Mouse (Mus musculus) cerebellum, postnatal 4 days (tissue): ENCODE measurements around the gene Dnmt3l.
"Not testable (repeated sequence)": the region's sequence is repeated elsewhere in the genome, so short reads cannot be mapped to it uniquely, and the experiment has no call there.

Experiments used
- DNase-seq, 2 experiments: peaks; one replicate each; pipeline ENCODE4 v3.0.0; 2022; ENCODE audit warnings: low spot score in 2 of 2, mixed read lengths in 1 of 2

Dnmt3l gene

DNA sequence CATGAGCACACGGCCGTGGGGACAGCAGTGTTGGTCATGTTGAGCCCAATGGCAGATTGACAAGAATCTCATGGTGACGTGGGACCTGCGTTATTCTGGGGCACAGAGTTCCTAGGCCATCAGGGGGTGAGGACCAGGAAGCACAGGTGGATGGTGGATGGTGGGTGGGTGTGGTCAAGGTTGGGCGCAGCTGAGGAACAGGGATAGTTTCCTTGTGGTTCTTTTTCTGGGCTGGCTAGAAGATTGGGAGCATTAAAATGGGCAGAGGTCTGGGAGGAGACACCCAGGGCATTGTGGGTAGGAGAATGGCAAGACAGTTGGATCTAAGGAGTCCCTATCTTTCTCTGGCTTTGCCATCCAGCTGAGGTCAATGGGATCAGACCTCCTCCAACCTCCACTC is at the start of gene Dnmt3l:
TSS of gene Dnmt3l (plus strand) at position 301 of the 400 bp plus-strand sequence.
- no peak for DNase-seq

GRCm38 (mm10) chr10:77995639-77996038 is 46.1 kb upstream of the Dnmt3l start:
- DNase-seq = no peak

DNA sequence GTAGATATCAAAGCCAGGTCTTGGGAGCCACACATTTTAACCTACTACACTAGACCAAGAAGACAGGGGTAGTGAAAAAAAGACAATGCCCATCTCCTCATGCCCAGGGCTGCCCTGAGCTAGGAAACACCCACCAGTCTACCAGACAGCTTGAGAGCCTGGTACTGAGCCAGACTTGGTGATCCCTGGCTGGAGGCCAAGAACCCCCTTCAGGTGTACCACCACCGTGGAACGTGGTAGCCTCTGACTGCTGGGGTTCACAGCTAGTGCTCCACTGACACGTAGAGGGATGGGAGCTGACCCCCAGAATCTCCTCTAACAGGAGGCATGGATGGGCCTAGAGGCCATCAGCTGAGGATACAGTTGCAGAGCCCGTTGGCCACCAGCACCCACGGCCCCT is 41.5 kb upstream of the Dnmt3l start:
- no peak for DNase-seq

DNA sequence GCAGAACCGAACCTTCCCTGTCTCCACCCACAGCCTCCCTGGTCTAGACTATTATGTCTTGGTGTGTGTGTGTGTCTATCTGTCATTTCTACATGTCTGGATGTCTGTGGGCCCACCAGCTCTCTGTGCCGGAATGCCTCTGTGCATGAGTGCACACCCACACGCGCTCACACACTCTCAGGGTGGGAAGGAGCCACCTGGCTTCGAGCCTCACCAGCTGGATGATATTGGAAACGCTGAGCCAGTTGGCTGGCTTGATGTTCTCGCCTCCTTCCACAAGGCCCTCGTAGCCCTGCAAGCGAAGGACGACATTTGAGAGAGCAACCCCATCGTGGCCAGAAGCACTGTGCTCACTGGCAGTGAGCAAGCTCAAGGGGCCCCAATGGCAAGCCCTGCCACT is 40.0 kb upstream of the Dnmt3l start:
- no peak for DNase-seq

DNA sequence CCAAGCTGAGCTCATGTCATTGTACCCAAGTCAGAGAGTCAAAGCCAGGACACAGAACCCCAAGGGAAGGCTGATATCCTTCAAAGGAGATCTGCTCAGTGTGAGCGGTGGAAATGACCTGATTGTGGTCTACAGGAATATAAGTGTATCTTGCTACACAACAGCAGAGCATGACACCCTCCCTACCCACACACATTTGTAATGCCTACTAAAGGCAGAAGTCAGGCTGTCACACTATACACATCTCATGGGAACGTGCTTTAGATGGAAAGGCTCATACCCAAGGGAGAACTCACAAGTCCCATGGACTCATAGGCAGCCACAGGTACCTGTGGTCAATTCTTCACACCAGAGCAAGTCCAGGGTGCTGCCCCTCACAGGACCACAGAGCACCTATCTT is 39.4 kb upstream of the Dnmt3l start:
- no peak for DNase-seq

DNA sequence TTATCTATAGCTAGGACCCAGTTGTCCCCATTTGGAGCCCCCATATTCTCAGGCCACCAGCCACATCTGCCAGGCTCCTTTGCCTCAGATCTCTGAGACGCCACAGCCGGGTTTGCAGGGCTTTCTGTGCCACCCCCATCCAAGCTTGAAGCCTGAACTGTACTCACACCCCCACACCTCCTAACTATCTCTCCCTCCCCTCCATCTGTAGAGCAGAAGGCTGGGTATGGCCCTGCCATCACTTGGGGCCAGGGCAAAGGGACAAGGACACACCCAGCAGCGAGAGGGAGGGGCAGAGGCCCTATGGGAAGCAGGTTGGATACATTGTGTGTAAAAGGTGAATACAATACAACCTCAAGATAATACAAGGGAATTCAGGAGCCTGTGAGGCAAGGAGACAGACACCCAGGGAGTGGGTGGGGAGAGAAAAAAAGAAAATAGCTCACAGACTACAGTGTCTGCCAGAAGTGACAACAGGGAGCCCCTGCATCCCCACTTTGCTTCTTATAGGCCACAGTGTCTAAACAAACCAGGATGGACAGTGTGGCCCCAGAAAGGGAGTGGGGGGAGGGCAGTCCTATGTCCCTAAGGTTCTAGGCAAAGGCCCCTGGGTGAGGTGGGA is 37.2 kb upstream of the Dnmt3l start:
- no peak for DNase-seq

- no peak for DNase-seq
These were observed 35.8 kb upstream of the Dnmt3l start for GRCm38 (mm10) chr10:78005791-78006438.

GRCm38 (mm10) chr10:78007203-78007602 is 34.5 kb upstream of the Dnmt3l start:
- DNase-seq = no peak

GRCm38 (mm10) chr10:78008169-78008568 is 33.6 kb upstream of the Dnmt3l start:
- no peak for DNase-seq

DNA sequence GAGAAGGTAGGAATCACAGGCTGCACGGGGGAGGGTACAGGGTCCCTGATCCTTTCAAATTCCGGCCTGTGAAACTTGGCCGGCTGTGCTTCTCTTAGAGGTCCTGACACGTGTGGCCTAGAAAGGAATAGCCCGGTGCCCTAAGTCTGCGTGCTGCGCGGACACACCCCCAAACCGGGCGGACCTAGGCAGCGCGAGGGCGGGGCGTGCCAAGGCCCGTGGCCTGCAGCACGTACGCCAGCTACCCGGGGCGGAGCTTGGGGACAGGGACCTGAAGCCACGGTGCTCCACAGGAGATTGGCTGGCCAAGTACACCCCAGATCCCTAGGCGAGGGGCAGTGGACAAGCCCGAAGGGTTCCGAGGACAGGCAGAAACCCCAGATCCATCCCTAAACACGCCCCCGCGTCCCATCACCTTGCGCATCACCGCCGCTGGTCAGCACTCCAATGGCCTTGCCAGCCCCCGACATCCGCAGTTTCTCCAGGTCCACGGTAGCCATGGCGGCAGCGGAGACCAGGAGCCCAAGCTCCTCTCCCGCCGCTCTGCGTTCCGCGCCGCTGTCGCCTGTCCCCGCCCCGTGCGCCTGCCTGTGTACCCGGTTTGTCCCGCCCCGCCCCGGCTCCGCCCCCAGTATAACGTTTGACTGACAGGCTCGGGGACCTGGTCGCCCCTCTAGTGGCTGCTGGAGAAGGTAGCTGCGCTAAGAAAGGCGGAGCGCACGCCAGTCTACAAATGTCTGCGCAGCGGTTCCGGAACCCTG is 32.4 kb upstream of the Dnmt3l start:
- peak; percentile 86 to 94 for DNase-seq

GRCm38 (mm10) chr10:78009945-78010293 is 31.8 kb upstream of the Dnmt3l start, which contains the start of gene Pfkl:
Gene Pfkl, minus strand, starts transcription at chr10:78010083.
- DNase-seq = no peak

DNA sequence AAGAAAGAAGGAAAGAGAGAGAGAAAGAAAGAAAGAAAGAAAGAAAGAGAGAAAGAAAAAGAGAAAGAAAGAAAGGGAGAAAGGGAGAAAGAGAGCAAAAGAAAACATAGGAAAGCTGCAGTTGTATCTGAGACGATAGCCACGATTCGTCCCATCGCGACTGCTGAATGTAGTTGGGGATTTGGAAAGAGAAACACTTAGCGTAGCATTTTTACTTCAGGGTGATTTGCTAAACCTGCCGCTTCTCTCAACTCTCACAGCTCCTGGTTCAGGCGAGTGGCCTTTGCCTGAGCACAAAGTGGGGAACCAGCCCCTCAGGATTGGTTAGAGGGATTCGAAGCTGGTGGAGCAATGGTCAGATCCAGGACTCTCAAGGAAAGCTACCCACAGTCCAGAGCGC is 31.4 kb upstream of the Dnmt3l start:
- no peak for DNase-seq

GRCm38 (mm10) chr10:78011116-78011515 is 30.6 kb upstream of the Dnmt3l start:
- not testable (repeated sequence) for DNase-seq

- no peak for DNase-seq
These were observed 28.9 kb upstream of the Dnmt3l start for GRCm38 (mm10) chr10:78012661-78013495.

DNA sequence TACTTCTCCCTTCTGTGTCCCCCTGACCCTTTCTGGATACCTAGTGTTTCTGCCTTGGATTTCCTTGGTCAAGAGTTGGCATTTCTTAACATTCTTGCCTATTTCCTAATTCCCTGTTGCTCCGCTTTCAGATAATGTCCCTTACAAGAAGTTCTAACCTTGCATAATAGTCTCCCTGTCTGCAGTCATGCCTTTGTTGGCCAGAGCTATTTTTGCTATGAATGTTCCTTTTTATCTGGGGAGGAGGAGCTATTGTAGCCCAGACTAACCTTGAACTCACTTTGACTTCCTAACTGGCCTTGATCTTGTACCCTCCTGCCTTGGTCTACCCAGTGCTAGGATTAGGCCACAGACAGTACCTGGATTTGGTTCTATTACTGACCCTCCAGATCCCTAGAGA is 26.3 kb upstream of the Dnmt3l start:
- DNase-seq = no peak

- DNase-seq = no peak
These were observed 25.4 kb upstream of the Dnmt3l start for GRCm38 (mm10) chr10:78016366-78016765.

- DNase-seq = peak; percentile 62 to 85
These were observed 22.9 kb upstream of the Dnmt3l start for GRCm38 (mm10) chr10:78018797-78019203.

DNA sequence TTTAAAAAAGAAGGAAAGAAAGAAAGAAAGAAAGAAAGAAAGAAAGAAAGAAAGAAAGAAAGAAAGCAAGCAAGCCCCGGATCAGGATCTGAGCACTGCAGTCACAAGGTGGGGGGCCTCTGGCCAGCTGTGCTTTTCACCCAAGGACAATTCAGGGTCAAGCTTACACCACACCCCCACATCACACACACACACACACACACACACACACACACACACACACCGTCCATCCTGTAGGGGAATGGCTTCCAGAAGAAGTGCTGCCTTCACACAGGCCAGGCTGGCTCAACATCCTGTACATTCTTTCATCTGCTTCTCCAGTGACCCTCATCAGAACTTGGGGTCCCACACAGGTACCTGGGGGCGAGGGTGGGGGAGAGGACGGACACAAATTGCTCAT is 22.5 kb upstream of the Dnmt3l start:
- DNase-seq = no peak

DNA sequence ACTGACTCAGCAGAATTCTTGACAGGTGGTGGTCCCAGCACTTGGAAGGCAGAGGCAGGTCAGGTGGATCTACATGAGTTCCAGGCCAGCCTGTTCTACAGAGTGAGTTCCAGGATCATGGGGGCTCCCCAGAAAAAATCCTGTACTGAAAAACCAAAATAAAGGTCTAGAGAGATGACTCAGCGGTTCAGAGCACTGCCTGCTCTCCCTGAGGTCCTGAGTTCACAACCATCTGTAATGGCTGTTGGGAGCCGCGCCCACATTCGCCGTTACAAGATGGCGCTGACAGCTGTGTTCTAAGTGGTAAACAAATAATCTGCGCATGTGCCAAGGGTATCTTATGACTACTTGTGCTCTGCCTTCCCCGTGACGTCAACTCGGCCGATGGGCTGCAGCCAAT is 21.8 kb upstream of the Dnmt3l start:
- not testable (repeated sequence) for DNase-seq

DNA sequence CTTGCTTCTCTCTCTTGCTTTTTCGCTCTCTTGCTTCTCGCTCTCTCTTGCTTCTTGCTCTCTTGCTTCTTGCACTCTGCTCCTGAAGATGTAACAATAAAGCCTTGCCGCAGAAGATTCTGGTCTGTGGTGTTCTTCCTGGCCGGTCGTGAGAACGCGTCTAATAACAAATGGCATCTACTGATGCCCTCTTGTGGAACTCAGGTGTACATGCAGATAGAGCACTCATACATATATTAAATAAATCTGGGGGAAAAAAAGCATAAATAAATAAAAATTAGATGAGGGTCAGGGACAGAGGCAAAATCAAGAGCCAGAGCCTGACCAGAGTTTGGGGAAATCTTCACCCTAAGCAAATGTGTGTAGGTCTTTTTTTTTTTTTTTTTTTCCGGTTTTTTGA is 16.3 kb upstream of the Dnmt3l start:
- not testable (repeated sequence) for DNase-seq

DNA sequence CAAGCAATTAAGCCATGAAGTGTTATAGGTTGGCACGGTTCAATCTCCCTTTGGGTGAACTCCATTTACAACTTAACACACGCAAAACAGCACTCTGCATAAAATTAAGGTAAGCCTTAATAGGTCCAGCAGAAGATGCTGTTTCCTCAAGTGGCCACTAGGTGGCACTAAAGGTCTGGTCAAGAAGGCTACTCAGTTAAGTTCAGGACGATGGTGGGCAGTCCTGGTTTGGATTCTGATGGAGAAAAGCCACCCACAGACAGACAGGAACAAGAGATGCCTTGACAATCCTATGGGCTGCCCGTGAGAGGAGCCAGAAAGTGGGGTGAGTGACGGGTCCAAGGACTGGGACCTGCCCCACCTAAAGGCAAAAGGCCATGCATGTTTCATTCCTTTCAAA is 13.6 kb upstream of the Dnmt3l start:
- DNase-seq = peak; percentile 63 to 72

DNA sequence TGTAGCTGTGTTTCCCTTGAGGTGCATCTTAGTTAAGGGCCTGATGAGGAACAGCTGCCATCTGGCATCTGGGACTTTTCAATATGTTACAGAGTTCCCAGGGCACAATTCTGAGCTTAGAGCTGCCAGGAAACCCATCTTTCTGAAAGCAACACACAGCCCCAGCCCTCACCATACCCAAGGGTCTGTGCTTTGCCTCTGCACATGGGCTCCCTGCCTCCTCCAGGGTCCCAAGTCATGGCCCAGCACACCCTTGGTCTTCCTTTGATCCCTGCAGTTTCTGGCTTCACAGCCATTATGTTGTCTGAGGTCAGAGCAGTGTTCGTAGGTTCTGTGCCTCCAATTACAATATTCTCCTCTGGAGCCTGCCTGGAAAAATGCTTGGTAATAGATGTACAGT is 12.7 kb upstream of the Dnmt3l start:
- DNase-seq = no peak
